Mouse (Mus musculus) midbrain, embryonic 11.5 days (tissue): ENCODE results near the gene Nacc2. TPM values are rescaled to one million over a fixed set of nuclear protein-coding genes. Genes with fewer than 3 reads are reported as not detected.

Source experiments
- ATAC-seq: fragments of 200-750 bp; cut with Nextera tagmentation; 2 replicates; pipeline ENCODE4 v1.8.0; 2017; ENCODE audit warnings: moderate TSS enrichment, moderate library complexity; ENCODE audit not compliant: low FRiP score
- DNase-seq: peaks from one replicate; pipeline ENCODE4 v3.0.0; 2015; ENCODE audit warnings: low spot score; ENCODE audit errors: missing footprints
- H3K27ac ChIP-seq: fragments of 300-500 bp; sonication (generic); 2 replicates; pipeline ENCODE4 v1.5.1; 2014; ENCODE audit warnings: low read depth, low read length
- H3K27me3 ChIP-seq: fragments of 300-500 bp; sonication (generic); 2 replicates; pipeline ENCODE4 v1.6.1; 2014; ENCODE audit warnings: mild to moderate bottlenecking, low read length, moderate library complexity, mixed read lengths; ENCODE audit not compliant: control insufficient read depth, insufficient read depth
- H3K36me3 ChIP-seq: fragments of 300-500 bp; sonication (generic); 2 replicates; pipeline ENCODE4 v1.6.1; 2014; ENCODE audit warnings: mild to moderate bottlenecking, low read length, moderate library complexity, mixed read lengths; ENCODE audit not compliant: control insufficient read depth, insufficient read depth
- H3K4me1 ChIP-seq: fragments of 300-500 bp; sonication (generic); 2 replicates; pipeline ENCODE4 v1.6.1; 2014; ENCODE audit warnings: low read length; ENCODE audit not compliant: control insufficient read depth, insufficient read depth
- H3K4me2 ChIP-seq: fragments of 300-500 bp; sonication (generic); 2 replicates; pipeline ENCODE4 v1.6.1; 2014; ENCODE audit warnings: mild to moderate bottlenecking, moderate library complexity
- H3K4me3 ChIP-seq: fragments of 300-500 bp; sonication (generic); 2 replicates; pipeline ENCODE4 v1.5.1; 2014; ENCODE audit warnings: low read depth, low read length
- H3K9ac ChIP-seq: fragments of 300-500 bp; sonication (generic); 2 replicates; pipeline ENCODE4 v1.6.1; 2014; ENCODE audit warnings: low read length
- H3K9me3 ChIP-seq: fragments of 300-500 bp; sonication (generic); 2 replicates; pipeline ENCODE4 v1.6.1; 2016; ENCODE audit warnings: low read length; ENCODE audit not compliant: control insufficient read depth
- WGBS: fragments of 180-500 bp; shearing (Covaris S2); extraction: QIAGEN DNeasy Blood & Tissue Kit; methylation state at CpG from one replicate; pipeline ENCODE4 v1.1.7; 2014; 5-methylcytosine and 5-hydroxymethylcytosine counted together
- polyA plus RNA-seq: library from polyadenylated mRNA; unstranded; fragments of >200 nt; fragmentation: Nextera tagmentation; extraction: Ambion mirVana; gene quantifications from 2 replicates; pipeline ENCODE4 v1.2.1, GENCODE M21; 2014

The Nacc2 gene
- polyA plus RNA-seq, 1 experiment from 2014 or later: 4.0 TPM

DNA sequence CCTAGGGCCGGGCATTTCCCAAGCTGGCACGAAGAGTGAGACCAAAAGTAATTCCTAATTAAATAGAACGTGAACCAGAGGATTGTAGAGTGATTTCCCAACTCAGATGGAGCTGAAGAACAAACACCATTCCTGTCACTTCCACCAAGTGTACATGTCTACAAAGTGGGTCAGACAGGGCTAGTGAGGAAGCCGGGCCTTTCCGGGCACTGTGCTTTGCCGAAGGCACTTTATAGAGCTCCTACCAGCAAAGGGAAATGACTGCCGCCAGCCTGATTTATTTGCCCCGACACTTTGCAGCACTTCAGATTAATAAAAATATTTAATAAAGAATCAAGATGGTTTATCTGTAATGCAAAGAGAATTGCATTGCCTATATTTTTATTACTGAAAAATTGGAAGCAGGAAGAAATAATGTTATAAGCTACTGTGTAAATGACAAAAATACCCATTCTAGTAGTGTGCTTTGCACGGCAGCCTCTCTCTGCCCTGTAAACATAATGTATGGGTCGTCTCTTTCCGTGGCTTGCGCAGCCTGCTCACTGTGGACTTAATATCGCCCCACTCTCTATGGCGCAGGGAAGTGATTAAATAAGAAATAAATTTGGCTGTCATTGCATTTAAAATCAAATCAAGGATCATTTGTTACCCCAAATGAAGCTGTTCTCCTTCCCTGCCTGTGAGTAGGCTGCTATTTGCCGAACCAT lies 88.5 kb downstream of the Nacc2 start:
- ATAC-seq (no peak), DNase-seq (no peak)
- no peak overlapping the region for H3K4me3 ChIP-seq
- H3K27me3 ChIP-seq: no peaks in the 10 kb centered on the region
- no peak overlapping the region for H3K4me2 ChIP-seq
- H3K27ac ChIP-seq: no peak overlapping the region
- H3K9ac ChIP-seq: no peak overlapping the region
- WGBS: 92% methylated on average over 15 of the region's 15 CpGs
- no peaks in the 10 kb centered on the region for H3K9me3 ChIP-seq
- H3K36me3 ChIP-seq: no peaks in the 10 kb centered on the region
- H3K4me1 ChIP-seq: no peaks in the 10 kb centered on the region

- Histone ChIP-seq H3K27me3 (no peaks in the 10 kb centered on the region), H3K9me3 (no peaks in the 10 kb centered on the region), H3K36me3 (no peaks in the 10 kb centered on the region), H3K4me2 (no peak overlapping the region), H3K9ac (no peak overlapping the region), H3K4me3 (no peak overlapping the region), H3K27ac (no peak overlapping the region), H3K4me1 (no peaks in the 10 kb centered on the region)
- WGBS: 53% methylated on average over 3 of the region's 3 CpGs
- ATAC-seq (no peak), DNase-seq (no peak)
Observed at GRCm38 (mm10) chr2:26030288-26030687, 92.7 kb downstream of the Nacc2 start.

DNA sequence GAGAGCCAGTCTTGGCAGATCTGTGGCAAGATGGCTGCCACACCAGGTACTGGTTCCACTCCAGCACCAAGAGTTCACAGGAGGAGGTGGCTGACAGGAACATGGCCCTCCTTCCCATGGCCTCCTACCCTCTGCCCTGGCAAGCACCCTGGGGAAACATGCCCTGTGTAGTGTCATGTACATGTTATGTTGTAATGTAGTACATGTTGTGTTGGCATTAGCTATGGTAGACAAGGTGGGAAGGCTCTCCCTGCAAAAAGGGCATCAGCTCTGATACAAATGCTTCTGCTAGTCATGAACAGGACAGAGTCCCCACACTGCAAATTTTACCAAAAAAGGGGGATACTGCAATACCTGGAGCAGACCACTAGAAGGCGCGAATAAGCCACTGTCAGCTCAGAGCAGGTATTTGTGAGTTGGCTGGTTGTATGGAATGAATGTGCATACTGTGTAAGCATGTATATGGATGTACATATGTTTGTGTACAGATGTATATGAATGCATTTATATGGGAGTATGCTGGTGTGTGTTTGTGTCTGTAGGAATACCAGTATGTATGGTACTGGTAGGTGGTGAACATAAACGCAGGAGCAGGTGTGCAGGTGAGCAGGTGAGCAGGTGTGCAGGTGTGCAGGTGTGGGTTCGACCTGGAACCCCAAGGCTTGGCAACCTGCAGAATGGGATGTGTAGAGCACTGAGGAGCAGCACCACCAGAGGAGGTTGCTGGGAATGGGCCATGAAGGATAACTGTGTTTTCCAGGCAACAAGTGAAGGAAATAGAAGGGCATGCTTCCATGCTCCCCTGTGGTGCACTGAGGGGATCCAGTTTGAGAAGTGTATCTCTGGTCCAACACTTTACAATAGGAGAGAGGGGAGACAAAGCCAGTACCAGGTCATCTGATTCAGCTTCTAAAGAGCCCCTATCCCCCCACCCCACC lies 98.6 kb downstream of the Nacc2 start:
- Histone ChIP-seq H3K9ac (no peak overlapping the region), H3K27me3 (no peaks in the 10 kb centered on the region), H3K4me3 (no peak overlapping the region), H3K4me1 (peaks cover 12% of the 10 kb centered on the region), H3K9me3 (no peaks in the 10 kb centered on the region), H3K4me2 (no peak overlapping the region), H3K36me3 (no peaks in the 10 kb centered on the region), H3K27ac (no peak overlapping the region)
- ATAC-seq (no peak), DNase-seq (peak; percentile 89)
- 30% methylated on average over 4 of the region's 4 CpGs for WGBS

DNA sequence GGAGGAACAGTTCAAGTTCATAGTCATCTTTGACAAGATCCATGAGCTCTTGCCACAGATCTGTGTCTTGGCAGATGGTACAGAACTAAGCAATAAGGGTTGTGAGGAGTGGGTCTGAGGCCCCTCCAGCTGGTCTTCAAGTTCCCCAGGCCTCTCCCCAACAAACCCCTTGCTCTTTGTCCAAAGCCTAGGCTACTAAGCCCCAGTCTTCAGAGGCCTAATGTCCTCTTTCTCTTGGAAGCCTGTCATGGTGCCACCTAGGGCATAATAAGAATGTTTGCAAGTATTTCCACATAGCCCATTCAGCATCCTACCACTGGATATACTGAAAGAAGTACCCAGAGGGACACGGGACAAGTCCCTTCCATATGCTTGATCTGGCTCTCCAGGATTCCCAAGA lies 100.4 kb downstream of the Nacc2 start:
- no peak overlapping the region for H3K4me3 ChIP-seq
- H3K9me3 ChIP-seq: no peaks in the 10 kb centered on the region
- H3K27ac ChIP-seq: no peak overlapping the region
- no peak overlapping the region for H3K4me2 ChIP-seq
- H3K4me1 ChIP-seq: peaks cover 12% of the 10 kb centered on the region
- no peaks in the 10 kb centered on the region for H3K36me3 ChIP-seq
- DNase-seq (no peak), ATAC-seq (no peak)
- WGBS: 83% methylated on average over 1 of the region's 1 CpGs
- no peaks in the 10 kb centered on the region for H3K27me3 ChIP-seq
- H3K9ac ChIP-seq: no peak overlapping the region

DNA sequence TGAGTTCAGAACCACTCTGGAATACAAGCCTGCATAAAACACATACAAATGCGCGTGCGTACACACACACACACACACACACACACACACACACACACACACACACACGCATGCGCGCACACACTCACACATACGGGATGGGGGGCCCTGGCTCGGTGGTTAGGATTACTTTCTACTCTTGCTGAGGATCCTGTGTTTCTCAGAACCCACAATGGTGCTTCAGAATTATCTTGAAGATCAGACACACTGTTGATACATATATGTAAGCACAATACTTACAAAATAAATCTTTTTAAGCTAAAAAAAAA lies 100.8 kb downstream of the Nacc2 start:
- DNase-seq (no peak), ATAC-seq (peak; percentile 31; the same call in 1 of the 2 replicates)
- Histone ChIP-seq H3K27me3 (no peaks in the 10 kb centered on the region), H3K36me3 (no peaks in the 10 kb centered on the region), H3K4me2 (peak overlapping the region; percentile 35; the same call in 1 of the 2 replicates), H3K4me1 (peaks cover 12% of the 10 kb centered on the region), H3K9me3 (no peaks in the 10 kb centered on the region), H3K27ac (no peak overlapping the region), H3K4me3 (0 out of 2 replicates have a peak overlapping the region, but pooled peaks have one; percentile 79), H3K9ac (no peak overlapping the region)
- 85% methylated on average over 8 of the region's 8 CpGs for WGBS

- no peaks in the 10 kb centered on the region for H3K27me3 ChIP-seq
- peak within 1 kb of the TSS; percentile 95 for H3K4me2 ChIP-seq
- H3K36me3 ChIP-seq: no peaks in the 10 kb centered on the region
- peak within 1 kb of the TSS; percentile 79 for H3K4me3 ChIP-seq
- H3K9me3 ChIP-seq: no peaks in the 10 kb centered on the region
- DNase-seq (peak; percentile 98), ATAC-seq (peak; percentile 95)
- H3K9ac ChIP-seq: peak within 1 kb of the TSS; percentile 77
- peak within 1 kb of the TSS; percentile 45 for H3K27ac ChIP-seq
- peaks cover 12% of the 10 kb centered on the region for H3K4me1 ChIP-seq
- WGBS: 8% methylated on average over 42 of the region's 50 CpGs
Observed at GRCm38 (mm10) chr2:26021561-26022257, 101.3 kb downstream of the Nacc2 start, which contains the start of gene Ubac1. Gene Ubac1, minus strand, starts transcription at chr2:26021747.

DNA sequence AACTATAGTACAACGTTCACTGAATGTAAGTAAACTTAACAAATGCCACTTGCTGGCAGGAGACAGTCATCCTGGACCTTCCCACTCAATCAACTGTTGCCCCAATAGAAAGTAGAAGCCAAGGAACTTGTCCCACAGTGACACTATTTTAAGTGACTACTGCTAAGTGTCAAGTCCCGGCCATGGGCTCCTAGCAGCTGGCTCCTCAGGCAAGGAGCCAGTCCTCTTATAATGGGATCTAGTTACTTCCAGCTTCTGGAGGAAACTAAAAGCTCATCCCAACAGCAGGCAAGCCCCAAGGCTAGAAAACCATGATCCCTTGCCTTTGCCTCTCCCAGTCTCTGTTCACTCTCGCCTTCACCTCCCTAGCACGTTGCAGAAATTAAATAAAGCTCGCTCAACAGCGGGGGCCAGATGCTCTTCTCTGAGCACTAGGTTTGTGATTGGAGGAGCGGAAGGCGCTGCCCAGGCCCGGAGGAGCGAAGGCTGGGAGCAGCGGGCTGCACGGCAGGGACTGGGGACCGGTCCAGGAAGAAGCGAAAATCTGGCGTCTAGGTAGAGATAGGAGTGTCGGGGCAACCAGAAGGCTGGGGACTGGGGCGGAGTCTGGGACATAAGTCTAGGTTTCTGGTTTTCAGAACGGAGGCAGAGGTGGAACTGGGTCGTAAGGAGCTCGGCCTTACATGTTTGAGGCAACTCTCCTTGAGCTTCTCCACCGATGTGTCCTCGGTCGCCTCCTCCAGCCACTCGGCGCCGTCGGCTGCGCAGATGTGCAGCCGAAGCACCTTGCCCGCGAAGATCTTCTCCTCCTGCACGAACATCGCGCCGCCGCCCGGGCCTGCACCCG lies 102.1 kb downstream of the Nacc2 start:
- Histone ChIP-seq H3K27me3 (no peaks in the 10 kb centered on the region), H3K4me1 (peaks cover 12% of the 10 kb centered on the region), H3K9me3 (no peaks in the 10 kb centered on the region), H3K27ac (peak overlapping the region; percentile 45), H3K36me3 (no peaks in the 10 kb centered on the region), H3K9ac (peak overlapping the region; percentile 77), H3K4me2 (peak overlapping the region; percentile 95), H3K4me3 (peak overlapping the region; percentile 79)
- WGBS: 2% methylated on average over 38 of the region's 38 CpGs
- ATAC-seq (peak; percentile 36), DNase-seq (no peak)

DNA sequence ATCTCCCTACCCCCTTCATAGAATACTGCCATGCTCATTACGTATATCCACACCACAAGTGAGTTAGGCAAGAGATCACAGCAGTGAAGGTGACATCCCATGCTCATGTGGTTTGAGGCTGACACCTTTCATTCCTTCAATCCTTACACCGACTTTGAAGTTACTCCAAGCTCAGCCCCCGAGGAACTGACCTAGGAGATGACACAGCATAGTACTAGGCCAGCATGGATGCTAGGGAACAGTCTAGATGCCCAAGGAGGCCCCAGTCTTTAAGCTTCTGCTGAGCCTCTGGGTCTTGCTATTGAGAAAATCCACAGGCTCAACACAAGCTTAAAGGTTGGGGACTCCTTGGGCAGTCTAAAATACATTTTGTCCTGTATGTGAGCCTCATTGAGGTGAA lies 103.1 kb downstream of the Nacc2 start:
- Histone ChIP-seq H3K4me1 (peaks cover 12% of the 10 kb centered on the region), H3K4me3 (no peak overlapping the region), H3K4me2 (no peak overlapping the region), H3K27me3 (no peaks in the 10 kb centered on the region), H3K9ac (no peak overlapping the region), H3K9me3 (no peaks in the 10 kb centered on the region), H3K36me3 (no peaks in the 10 kb centered on the region), H3K27ac (no peak overlapping the region)
- ATAC-seq: no peak
- 85% methylated on average over 3 of the region's 3 CpGs for WGBS
- no peak for DNase-seq
